Mouse (Mus musculus) ES-E14 (cell line): ENCODE measurements around the gene Trip11.

Experiments
- HCFC1 ChIP-seq: IDR thresholded peaks from 2 replicates; pipeline ENCODE4 v1.6.1; 2012; ENCODE audit warnings: low read length, inconsistent platforms, borderline replicate concordance; ENCODE audit not compliant: insufficient read depth
- MAFK ChIP-seq: IDR thresholded peaks from 2 replicates; pipeline ENCODE4 v1.6.1; 2014; ENCODE audit warnings: mild to moderate bottlenecking, low read depth, low read length, inconsistent platforms; ENCODE audit not compliant: insufficient read depth
- ZNF384 ChIP-seq: IDR thresholded peaks from 2 replicates; pipeline ENCODE4 v1.6.1; 2012; ENCODE audit warnings: low read depth, low read length, inconsistent platforms

- TF ChIP-seq ZNF384 (no peak), MAFK (no peak), HCFC1 (no peak)
Observed at GRCm38 (mm10) chr12:101832179-101833114, 80.6 kb downstream of the Trip11 start.
